Mouse (Mus musculus) olfactory bulb, adult 2 months (tissue): ENCODE measurements around the gene Cfl2.

Experiments
- CTCF ChIP-seq: fragments of 200-500 bp; IDR thresholded peaks from 2 replicates; pipeline ENCODE4 v1.5.1; 2012; ENCODE audit warnings: low read depth, mild to moderate bottlenecking, low read length, moderate library complexity; ENCODE audit not compliant: insufficient read depth
- POLR2A ChIP-seq: fragments of 200-500 bp; IDR thresholded peaks from 2 replicates; pipeline ENCODE4 v1.6.1; 2012; ENCODE audit warnings: mild to moderate bottlenecking, low read depth, low read length, moderate library complexity; ENCODE audit not compliant: insufficient read depth

GRCm38 (mm10) chr12:54841576-54841975 lies 21.1 kb downstream of the Cfl2 start:
- no peak for TF ChIP-seq CTCF
- no peak for TF ChIP-seq POLR2A
